Mouse (Mus musculus) midbrain, embryonic 14.5 days (tissue): ENCODE measurements at regions not wholly inside any gene's neighbourhood (a gene's known extent, or its start where the extent isn't known, plus 50 kb on each side); places are given as distances from the start of the nearest gene placed in this dataset.

Experiments used
- ATAC-seq: fragments of 200-750 bp; cut with Nextera tagmentation; 2 replicates; pipeline ENCODE4 v1.8.0; 2017; ENCODE audit warnings: moderate number of reproducible peaks, moderate library complexity; ENCODE audit not compliant: low FRiP score, low TSS enrichment
- DNase-seq: peaks from one replicate; pipeline ENCODE4 v3.0.0-alpha.2; 2015
- H3K27ac ChIP-seq: fragments of 300-500 bp; sonication (generic); replicated peaks from 2 replicates; pipeline ENCODE4 v1.5.1; 2014; ENCODE audit warnings: mild to moderate bottlenecking, low read depth, low read length, moderate library complexity
- H3K27me3 ChIP-seq: fragments of 300-500 bp; sonication (generic); 2 replicates; pipeline ENCODE4 v1.6.1; 2014; ENCODE audit warnings: low read length, control low read depth, mixed read lengths; ENCODE audit not compliant: control insufficient read depth, insufficient read depth
- H3K36me3 ChIP-seq: fragments of 300-500 bp; sonication (generic); 2 replicates; pipeline ENCODE4 v1.6.1; 2014; ENCODE audit warnings: low read length, control low read depth; ENCODE audit not compliant: control insufficient read depth, insufficient read depth
- H3K4me1 ChIP-seq: fragments of 300-500 bp; sonication (generic); 2 replicates; pipeline ENCODE4 v1.6.1; 2014; ENCODE audit warnings: mild to moderate bottlenecking, antibody characterized with exemption, low read length, control low read depth; ENCODE audit not compliant: control insufficient read depth, insufficient read depth
- H3K4me2 ChIP-seq: fragments of 300-500 bp; sonication (generic); 2 replicates; pipeline ENCODE4 v1.6.1; 2014; ENCODE audit warnings: mild to moderate bottlenecking, low read length, moderate library complexity
- H3K4me3 ChIP-seq: fragments of 300-500 bp; sonication (generic); replicated peaks from 2 replicates; pipeline ENCODE4 v1.5.1; 2014; ENCODE audit warnings: low read depth, low read length
- H3K9ac ChIP-seq: fragments of 300-500 bp; sonication (generic); replicated peaks from 2 replicates; pipeline ENCODE4 v1.6.1; 2014; ENCODE audit warnings: mild to moderate bottlenecking, low read length, moderate library complexity
- H3K9me3 ChIP-seq: fragments of 300-500 bp; sonication (generic); 2 replicates; pipeline ENCODE4 v1.6.1; 2016; ENCODE audit warnings: low read length, control low read depth, mixed read lengths; ENCODE audit not compliant: control insufficient read depth
- WGBS: fragments of 180-500 bp; shearing (Covaris S2); extraction: QIAGEN DNeasy Blood & Tissue Kit; methylation state at CpG from one replicate; pipeline ENCODE4 v1.1.7; 2014; 5-methylcytosine and 5-hydroxymethylcytosine counted together

GRCm38 (mm10) chr17:77930967-77931591 lies 269.0 kb upstream of the Crim1 start:
- peak; percentile 76; the same call in 1 of the 2 replicates for ATAC-seq
- Histone ChIP-seq H3K27me3 (no peaks in the 10 kb centered on the region), H3K4me2 (no peak overlapping the region), H3K36me3 (no peaks in the 10 kb centered on the region), H3K4me1 (no peaks in the 10 kb centered on the region), H3K4me3 (no peak overlapping the region), H3K27ac (no peak overlapping the region), H3K9me3 (no peaks in the 10 kb centered on the region), H3K9ac (no peak overlapping the region)
- DNase-seq = peak; percentile 42
- WGBS = 41% methylated on average over 6 of the region's 6 CpGs

GRCm38 (mm10) chr17:77933192-77933591 lies 266.9 kb upstream of the Crim1 start:
- no peaks in the 10 kb centered on the region for H3K27me3 ChIP-seq
- no peak overlapping the region for H3K27ac ChIP-seq
- no peak overlapping the region for H3K4me3 ChIP-seq
- no peak overlapping the region for H3K9ac ChIP-seq
- ATAC-seq (no peak), DNase-seq (no peak)
- no peaks in the 10 kb centered on the region for H3K4me1 ChIP-seq
- no peaks in the 10 kb centered on the region for H3K9me3 ChIP-seq
- H3K36me3 ChIP-seq = no peaks in the 10 kb centered on the region
- no peak overlapping the region for H3K4me2 ChIP-seq

GRCm38 (mm10) chr17:77958048-77958447 lies 242.0 kb upstream of the Crim1 start:
- Histone ChIP-seq H3K9me3 (no peaks in the 10 kb centered on the region), H3K36me3 (no peaks in the 10 kb centered on the region), H3K4me1 (no peaks in the 10 kb centered on the region), H3K27me3 (no peaks in the 10 kb centered on the region), H3K4me3 (no peak overlapping the region), H3K9ac (no peak overlapping the region), H3K4me2 (no peak overlapping the region), H3K27ac (no peak overlapping the region)
- ATAC-seq = no peak
- no peak for DNase-seq
- WGBS = 90% methylated on average over 4 of the region's 4 CpGs

GRCm38 (mm10) chr17:77961296-77961695 lies 238.8 kb upstream of the Crim1 start:
- no peak overlapping the region for H3K27ac ChIP-seq
- H3K4me3 ChIP-seq = no peak overlapping the region
- H3K27me3 ChIP-seq = no peaks in the 10 kb centered on the region
- H3K9me3 ChIP-seq = no peaks in the 10 kb centered on the region
- H3K36me3 ChIP-seq = no peaks in the 10 kb centered on the region
- no peak for DNase-seq
- no peak overlapping the region for H3K4me2 ChIP-seq
- no peak for ATAC-seq
- H3K9ac ChIP-seq = no peak overlapping the region
- H3K4me1 ChIP-seq = no peaks in the 10 kb centered on the region
- WGBS = 88% methylated on average over 5 of the region's 5 CpGs

GRCm38 (mm10) chr17:77963358-77963757 lies 236.7 kb upstream of the Crim1 start:
- Histone ChIP-seq H3K9me3 (no peaks in the 10 kb centered on the region), H3K36me3 (no peaks in the 10 kb centered on the region), H3K27ac (no peak overlapping the region), H3K9ac (no peak overlapping the region), H3K4me3 (no peak overlapping the region), H3K27me3 (no peaks in the 10 kb centered on the region), H3K4me2 (no peak overlapping the region), H3K4me1 (no peaks in the 10 kb centered on the region)
- 88% methylated on average over 4 of the region's 4 CpGs for WGBS
- ATAC-seq (no peak), DNase-seq (no peak)

- no peak for DNase-seq
- H3K4me1 ChIP-seq = no peaks in the 10 kb centered on the region
- H3K4me3 ChIP-seq = no peak overlapping the region
- no peak overlapping the region for H3K27ac ChIP-seq
- H3K4me2 ChIP-seq = no peak overlapping the region
- no peaks in the 10 kb centered on the region for H3K27me3 ChIP-seq
- no peak for ATAC-seq
- H3K9ac ChIP-seq = no peak overlapping the region
- no peaks in the 10 kb centered on the region for H3K36me3 ChIP-seq
- H3K9me3 ChIP-seq = no peaks in the 10 kb centered on the region
- 92% methylated on average over 5 of the region's 5 CpGs for WGBS
These were observed 231.5 kb upstream of the Crim1 start for GRCm38 (mm10) chr17:77968510-77968909.

GRCm38 (mm10) chr17:77969187-77969586 lies 230.9 kb upstream of the Crim1 start:
- DNase-seq = no peak
- Histone ChIP-seq H3K27me3 (no peaks in the 10 kb centered on the region), H3K4me1 (no peaks in the 10 kb centered on the region), H3K4me3 (no peak overlapping the region), H3K4me2 (no peak overlapping the region), H3K27ac (no peak overlapping the region), H3K36me3 (no peaks in the 10 kb centered on the region), H3K9me3 (no peaks in the 10 kb centered on the region), H3K9ac (no peak overlapping the region)
- no peak for ATAC-seq
- 93% methylated on average over 2 of the region's 2 CpGs for WGBS
